Mouse (Mus musculus) induced T-regulatory cell, adult 2 months (primary cell): ENCODE results near the gene Msi2.
A peak's percentile ranks its signal among the peaks of the same experiment; 100 is the strongest.

Experiments
- DNase-seq: peaks from one replicate; pipeline ENCODE4 v3.0.0-alpha.2; 2012; ENCODE audit warnings: low read depth

The Msi2 gene

DNA sequence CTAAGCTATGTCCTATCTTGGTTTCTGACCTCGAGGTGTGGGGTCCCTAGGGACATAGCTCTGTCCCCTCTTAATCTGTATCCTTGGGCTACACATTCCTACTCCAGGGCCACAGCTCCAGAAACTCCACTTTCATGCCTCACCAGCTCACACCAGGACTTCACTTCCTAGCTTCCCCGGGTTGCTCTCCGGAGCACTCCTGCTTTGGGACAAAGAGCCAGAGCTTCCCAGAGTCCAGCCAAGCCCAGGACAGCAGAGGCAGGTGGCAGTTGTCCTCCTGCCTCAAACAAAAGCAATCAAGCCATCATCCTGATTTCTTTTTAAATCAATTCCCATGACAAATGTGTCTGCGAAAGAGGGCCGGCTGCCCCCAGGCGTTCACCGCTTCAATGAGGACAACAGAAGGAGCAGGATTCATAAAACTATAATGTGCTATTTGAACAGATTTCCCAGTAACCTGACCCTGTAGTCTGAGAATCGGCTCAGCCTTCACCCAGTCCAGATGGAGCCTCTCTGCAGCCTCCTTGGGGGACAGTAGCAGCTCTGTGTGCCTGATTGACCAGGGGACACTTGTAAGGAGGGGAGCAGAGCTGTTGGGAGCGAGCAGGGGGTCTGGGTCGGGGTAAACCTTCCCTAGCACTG, 409.1 kb downstream of the Msi2 start:
- no peak for DNase-seq

DNA sequence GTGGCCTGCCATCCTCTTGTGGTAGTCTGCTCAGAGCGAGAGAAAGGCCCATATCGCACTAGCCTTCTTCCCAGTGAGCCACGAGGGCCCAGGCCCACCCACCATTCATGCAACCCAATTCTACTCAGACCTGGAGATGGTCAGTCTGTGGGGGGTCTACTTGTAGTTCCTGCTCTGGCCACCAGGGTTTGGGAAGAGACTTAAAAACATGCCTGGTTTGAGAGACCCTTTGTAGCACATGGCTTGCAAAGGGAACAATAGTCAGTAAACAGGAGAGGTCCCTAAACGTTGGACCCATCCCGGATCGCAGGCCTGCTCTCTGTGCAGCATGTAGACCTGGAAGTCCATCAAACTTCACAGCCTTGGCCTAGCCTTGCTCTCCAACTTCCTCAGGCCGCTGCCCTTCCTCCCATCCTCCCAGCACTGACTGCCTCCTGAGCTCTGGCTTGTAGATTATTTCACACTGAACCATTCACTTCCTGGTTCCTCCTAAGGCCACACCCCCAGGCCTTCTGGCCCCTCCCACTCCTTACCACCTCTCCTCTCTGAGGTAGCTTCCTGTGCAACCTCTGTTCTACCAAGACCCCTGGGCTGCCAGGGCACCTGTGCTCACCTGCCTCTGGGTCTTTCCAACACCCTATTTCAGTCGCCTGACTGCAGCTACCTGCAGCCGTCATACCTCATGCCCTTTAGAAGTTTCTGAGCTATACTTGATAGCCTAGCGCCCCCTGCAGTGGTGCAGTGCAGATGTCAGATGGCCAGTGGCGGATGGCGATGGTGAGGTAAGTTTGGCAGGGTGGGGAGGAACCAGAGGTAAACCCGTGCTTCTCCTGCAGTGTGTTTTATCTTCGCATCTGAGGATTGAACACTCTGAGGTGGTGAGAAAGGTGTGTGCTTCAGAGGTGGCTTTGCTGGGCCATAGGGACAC, 410.4 kb downstream of the Msi2 start:
- peak; percentile 30 for DNase-seq

GRCm38 (mm10) chr11:88305759-88306158, 412.6 kb downstream of the Msi2 start:
- no peak for DNase-seq

DNA sequence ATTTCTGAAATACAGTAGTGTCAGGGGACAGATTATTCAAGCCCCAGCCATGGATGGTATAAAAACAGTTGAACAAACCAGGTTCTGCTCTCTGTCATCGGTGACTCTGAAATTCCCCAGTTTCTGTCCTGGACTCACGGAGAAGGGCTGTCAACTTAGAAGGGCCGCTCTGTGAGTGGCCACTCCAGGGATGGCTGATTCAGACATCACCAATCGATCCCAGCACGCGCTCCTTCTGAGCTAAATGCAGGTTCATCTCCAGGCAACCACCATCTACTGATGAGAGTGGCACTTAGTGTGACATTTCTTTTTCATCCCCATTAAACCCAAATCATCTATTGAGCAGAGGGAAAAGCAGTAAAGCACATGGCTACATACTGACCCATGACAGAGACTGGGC, 416.7 kb downstream of the Msi2 start:
- no peak for DNase-seq

GRCm38 (mm10) chr11:88299345-88299744, 419.0 kb downstream of the Msi2 start:
- DNase-seq, result no peak

DNA sequence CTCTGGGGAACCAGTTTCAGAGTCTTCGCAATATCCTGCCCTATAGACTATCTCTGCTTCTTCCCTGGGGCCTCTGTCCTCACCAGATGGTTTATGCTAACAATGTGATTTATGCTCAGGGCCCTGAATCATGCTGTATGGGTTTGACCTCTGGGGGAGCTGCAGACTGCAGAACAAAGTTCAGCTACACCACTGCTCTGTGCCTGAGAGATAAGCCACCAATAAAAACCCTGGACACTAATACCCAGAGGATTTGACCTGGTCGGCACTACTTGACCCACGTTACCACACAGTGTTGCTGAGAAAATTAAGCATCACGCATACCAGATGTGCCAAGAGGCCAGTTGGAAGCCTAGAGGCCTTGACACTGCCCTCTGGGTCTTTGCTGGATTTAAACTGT, 420.8 kb downstream of the Msi2 start:
- peak; percentile 10 for DNase-seq

- no peak for DNase-seq
Measured at GRCm38 (mm10) chr11:88295298-88295697, 423.0 kb downstream of the Msi2 start.

GRCm38 (mm10) chr11:88294394-88294710, 424.0 kb downstream of the Msi2 start:
- no peak for DNase-seq

DNA sequence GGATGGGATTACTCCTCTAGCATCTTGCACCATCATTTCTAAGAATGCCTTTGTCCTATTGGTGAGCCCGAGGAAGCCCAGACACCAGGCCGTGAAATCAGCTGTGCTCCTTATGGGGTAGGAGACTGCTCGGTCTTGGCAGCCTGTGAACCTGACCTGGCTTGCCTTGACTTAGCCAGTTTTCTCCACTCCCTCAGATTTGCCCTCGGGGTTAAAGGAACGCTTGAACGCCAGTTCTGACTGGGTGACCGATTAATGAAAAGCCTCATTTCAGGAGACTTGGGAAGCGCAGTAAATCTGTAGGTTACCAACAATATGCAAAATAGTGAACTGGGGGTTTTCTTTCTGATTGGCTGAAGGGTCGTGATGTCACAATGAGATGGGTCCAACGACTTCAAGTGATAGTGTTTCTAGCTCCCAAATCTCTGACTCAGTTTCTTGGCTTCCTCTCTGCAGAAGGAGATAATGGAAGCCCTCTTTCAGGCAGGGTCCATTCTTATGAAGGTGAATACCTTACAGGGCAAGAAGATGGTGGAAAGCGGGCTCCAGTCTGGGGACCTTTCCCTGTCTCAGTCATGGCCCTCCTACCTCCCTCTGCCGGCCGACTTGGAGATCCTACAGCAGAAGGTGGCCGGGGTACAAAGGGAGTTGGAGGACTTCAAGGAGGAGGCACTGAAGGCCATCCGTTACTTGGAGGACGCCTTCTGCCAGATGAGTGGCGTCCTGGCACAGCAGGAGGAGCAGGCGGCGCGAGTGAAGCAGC, 424.5 kb downstream of the Msi2 start, which contains the start of gene Ccdc182:
Ccdc182 (plus strand) TSS at position 428 of the 763 bp plus-strand sequence.
- DNase-seq, result peak; percentile 16

GRCm38 (mm10) chr11:88291688-88292087, 426.6 kb downstream of the Msi2 start:
- no peak for DNase-seq

DNA sequence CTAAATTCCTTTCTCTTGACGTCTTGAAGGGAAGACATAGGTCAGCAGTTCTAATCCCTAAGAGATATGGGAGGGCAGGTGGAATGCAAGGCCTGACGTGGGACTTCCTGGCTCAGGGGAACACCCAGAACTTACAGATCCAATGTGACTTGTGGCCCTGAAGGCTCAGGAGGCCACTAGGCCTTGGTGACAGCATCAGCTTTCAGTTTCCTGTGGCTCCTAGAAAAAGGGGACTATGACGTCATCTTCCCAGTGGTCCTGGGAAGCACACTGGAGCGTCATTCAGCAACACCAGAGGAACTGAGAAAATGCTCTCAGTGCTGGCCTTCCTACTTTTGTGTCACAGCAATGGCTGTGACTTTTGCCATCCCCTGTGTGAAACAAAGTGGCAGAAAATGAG, 427.1 kb downstream of the Msi2 start:
- no peak for DNase-seq
